Mouse (Mus musculus) lung, postnatal 0 days (tissue): Measurements from ENCODE around the gene Atp5c1.

Source experiments
- CTCF ChIP-seq: IDR thresholded peaks from 2 replicates; pipeline ENCODE4 v1.5.1; 2016; ENCODE audit warnings: antibody characterized with exemption, mild to moderate bottlenecking
- EP300 ChIP-seq: IDR thresholded peaks from 2 replicates; pipeline ENCODE4 v1.6.1; 2016; ENCODE audit warnings: antibody characterized with exemption, mild to moderate bottlenecking, control low read depth

DNA sequence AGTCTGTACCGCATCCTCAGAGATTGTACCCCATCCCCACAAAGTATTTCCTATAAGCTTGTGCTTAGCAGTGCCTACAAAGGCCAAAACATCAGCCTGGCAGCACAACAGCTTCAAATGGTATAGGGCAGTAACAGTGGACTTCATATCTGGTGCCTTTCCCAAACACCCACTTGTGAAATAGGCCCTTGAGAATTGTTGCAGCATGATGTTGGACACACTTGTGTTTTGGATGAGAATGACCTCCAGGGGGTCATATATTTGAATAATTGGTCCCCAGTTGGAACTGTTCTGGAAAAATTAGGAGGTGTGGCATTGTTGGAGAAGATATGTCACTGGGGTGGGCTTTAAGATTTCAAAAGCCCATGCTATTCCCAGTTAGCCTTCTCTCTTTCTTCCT, 28.3 kb downstream of the Atp5c1 start:
- TF ChIP-seq CTCF (no peak), EP300 (no peak)
